ENCODE assay signal across 14 mouse cellular contexts in the genomic region with DNA sequence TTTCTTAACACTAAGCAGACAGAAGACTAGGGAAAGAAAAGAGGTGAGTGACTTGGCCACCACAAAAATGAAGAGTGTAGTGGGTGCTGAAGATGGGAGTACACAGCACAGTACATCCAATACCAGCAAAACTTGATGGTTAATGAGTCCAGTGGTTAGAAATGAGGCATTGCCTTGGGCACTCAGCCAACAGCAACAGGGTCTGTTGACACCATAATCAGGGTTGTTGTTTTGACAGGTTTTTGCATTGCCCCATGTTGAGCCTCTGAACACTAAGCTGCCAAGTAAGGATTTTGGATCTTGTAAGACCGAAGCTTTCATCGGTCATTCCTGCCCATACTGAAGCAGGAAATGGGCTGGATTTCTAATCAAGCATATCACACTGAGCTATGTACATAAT.
A peak's percentile ranks its signal among the peaks of the same experiment; 100 is the strongest.
DNase-seq lines count a peak whose midpoint lies in the region; ATAC-seq and TF ChIP-seq lines count a peak whose summit lies in the region.
"Had no signal": no experiment of that assay in that cellular context is flagged by ENCODE, and none has a peak within 500 bp of the region (broad histone marks: within the 10 kb centered on the region; RNA-seq: fewer than 3 reads in every experiment).

No protein-coding gene starts in this region.

- DNase-seq in forebrain, embryonic 14.5 days (ENCODE audit: low spot score), result peak; percentile 44
- peak; percentile 9 for DNase-seq in kidney, adult 2 months
- no peak for DNase-seq in kidney, postnatal 4 days
- DNase-seq in adipocyte (ENCODE audit: low spot score), result peak; percentile 8
- DNase-seq in gonadal fat pad, adult 2 months (ENCODE audit: low read depth), result peak; percentile 56
- DNase-seq: adrenal gland, postnatal 10 days; cerebellum, adult 2 months; gastrocnemius, postnatal 36 days had no signal

- no peak overlapping the region for H3K27ac ChIP-seq in forebrain, embryonic 14.5 days (ENCODE audit: low read depth, low read length)
- H3K27ac ChIP-seq in forebrain, embryonic 12.5 days, result no peak overlapping the region
- H3K27ac ChIP-seq in kidney, adult 2 months (ENCODE audit: insufficient read depth, low read depth, low read length), result no peak overlapping the region
- H3K27ac ChIP-seq in forebrain, embryonic 15.5 days (replicated peaks), result no peak overlapping the region
- H3K27ac ChIP-seq: embryonic facial prominence, embryonic 12.5 days; forebrain, embryonic 13.5 days had no signal

- no peak for TF ChIP-seq POLR2A in kidney, adult 2 months (IDR thresholded peaks at IDR 0.05; ENCODE audit: low read depth, low read length)

- H3K9me3 ChIP-seq in forebrain, embryonic 14.5 days (replicated peaks; ENCODE audit: control insufficient read depth, low read length), result no peaks in the 10 kb centered on the region
- no peaks in the 10 kb centered on the region for H3K9me3 ChIP-seq in forebrain, embryonic 12.5 days
- H3K9me3 ChIP-seq in forebrain, embryonic 15.5 days, result no peaks in the 10 kb centered on the region
- H3K9me3 ChIP-seq: embryonic facial prominence, embryonic 12.5 days; forebrain, embryonic 13.5 days; heart, embryonic 12.5 days had no signal

- no peak for ATAC-seq in forebrain, embryonic 14.5 days
- no peak for ATAC-seq in forebrain, embryonic 12.5 days (ENCODE audit: low FRiP score)
- no peak for ATAC-seq in forebrain, embryonic 15.5 days (replicated peaks)
- ATAC-seq: forebrain, embryonic 13.5 days; hindbrain, embryonic 16.5 days had no signal

- no peaks in the 10 kb centered on the region for H3K4me1 ChIP-seq in forebrain, embryonic 14.5 days (ENCODE audit: control insufficient read depth, insufficient read depth, low read length)
- H3K4me1 ChIP-seq in forebrain, embryonic 12.5 days, result no peaks in the 10 kb centered on the region
- H3K4me1 ChIP-seq in kidney, adult 2 months (ENCODE audit: control insufficient read depth, insufficient read depth, low read length), result no peaks in the 10 kb centered on the region
- no peaks in the 10 kb centered on the region for H3K4me1 ChIP-seq in forebrain, embryonic 15.5 days
- H3K4me1 ChIP-seq: embryonic facial prominence, embryonic 12.5 days; heart, embryonic 12.5 days had no signal

- 31% methylated on average over 2 of the region's 2 CpGs for WGBS in forebrain, embryonic 14.5 days
- 80% methylated on average over 2 of the region's 2 CpGs for WGBS in forebrain, embryonic 12.5 days
- 65% methylated on average over 2 of the region's 2 CpGs for WGBS in kidney, adult 2 months
- WGBS in forebrain, embryonic 15.5 days, result 32% methylated on average over 2 of the region's 2 CpGs

- no peak for TF ChIP-seq CTCF in kidney, adult 2 months (conservative IDR thresholded peaks at IDR 0.05; ENCODE audit: insufficient read depth, insufficient read length, low read depth, low read length)

- no peak overlapping the region for H3K4me3 ChIP-seq in forebrain, embryonic 14.5 days (ENCODE audit: low read depth, low read length)
- H3K4me3 ChIP-seq in forebrain, embryonic 12.5 days (replicated peaks), result no peak overlapping the region
- no peak overlapping the region for H3K4me3 ChIP-seq in kidney, adult 2 months (ENCODE audit: insufficient read depth, low read depth, low read length)
- no peak overlapping the region for H3K4me3 ChIP-seq in forebrain, embryonic 15.5 days
- H3K4me3 ChIP-seq: embryonic facial prominence, embryonic 12.5 days; forebrain, embryonic 13.5 days; heart, embryonic 12.5 days had no signal

- H3K9ac ChIP-seq in forebrain, embryonic 14.5 days (ENCODE audit: low read length), result no peak overlapping the region
- H3K9ac ChIP-seq in forebrain, embryonic 12.5 days, result no peak overlapping the region
- H3K9ac ChIP-seq in forebrain, embryonic 15.5 days (replicated peaks), result no peak overlapping the region
- H3K9ac ChIP-seq: embryonic facial prominence, embryonic 12.5 days; forebrain, embryonic 13.5 days; heart, embryonic 12.5 days had no signal

- H3K36me3 ChIP-seq in forebrain, embryonic 14.5 days (ENCODE audit: control insufficient read depth, insufficient read depth, low read length), result no peaks in the 10 kb centered on the region
- H3K36me3 ChIP-seq in forebrain, embryonic 12.5 days (replicated peaks), result no peaks in the 10 kb centered on the region
- H3K36me3 ChIP-seq in kidney, adult 2 months (ENCODE audit: control insufficient read depth, insufficient read depth, low read length), result no peaks in the 10 kb centered on the region
- no peaks in the 10 kb centered on the region for H3K36me3 ChIP-seq in forebrain, embryonic 15.5 days
- H3K36me3 ChIP-seq: embryonic facial prominence, embryonic 12.5 days; heart, embryonic 12.5 days had no signal

- no peaks in the 10 kb centered on the region; the same call in 1 of the 2 replicates for H3K27me3 ChIP-seq in forebrain, embryonic 14.5 days (replicated peaks; ENCODE audit: control insufficient read depth, insufficient read depth, low read length)
- no peaks in the 10 kb centered on the region for H3K27me3 ChIP-seq in forebrain, embryonic 12.5 days
- H3K27me3 ChIP-seq in kidney, adult 2 months (replicated peaks; ENCODE audit: control insufficient read depth, insufficient read depth, low read length), result no peaks in the 10 kb centered on the region
- H3K27me3 ChIP-seq in forebrain, embryonic 15.5 days, result no peaks in the 10 kb centered on the region
- H3K27me3 ChIP-seq: embryonic facial prominence, embryonic 12.5 days; forebrain, embryonic 13.5 days had no signal

- no peak overlapping the region for H3K4me2 ChIP-seq in forebrain, embryonic 14.5 days (ENCODE audit: low read length)
- H3K4me2 ChIP-seq in forebrain, embryonic 12.5 days, result no peak overlapping the region
- H3K4me2 ChIP-seq in forebrain, embryonic 15.5 days (replicated peaks), result no peak overlapping the region
- H3K4me2 ChIP-seq: embryonic facial prominence, embryonic 12.5 days; forebrain, embryonic 13.5 days; heart, embryonic 12.5 days had no signal

Comparison
In these comparisons a context has a peak if more than half of its experiments do, and no peak if none do; other contexts are left out.
1. DNase-seq: peak in forebrain, embryonic 14.5 days (single experiment), kidney, adult 2 months (single experiment), adipocyte (single experiment) and gonadal fat pad, adult 2 months (single experiment); none in kidney, postnatal 4 days (0 of 2).